Mouse (Mus musculus) activated CD4-positive, CD25-positive, alpha-beta regulatory T cell, adult 4 months (primary cell): Measurements from ENCODE around the gene Slc25a40. TPM values are rescaled to one million over a fixed set of nuclear protein-coding genes. Genes with fewer than 3 reads are reported as not detected.

Experiments used
- ATAC-seq: one replicate; pipeline ENCODE4 v1.8.0; 2017
- polyA plus RNA-seq, 2 experiments: library from polyadenylated mRNA; unstranded; fragments of 100-300 nt; shearing (Covaris generic); gene quantifications; one replicate each; pipeline ENCODE4 v1.2.1; 2017

Gene Slc25a40
- polyA plus RNA-seq, 2 experiments from 2014 or later: 20.6 to 24.7 TPM

GRCm38 (mm10) chr5:8491778-8492177, 69.1 kb downstream of the Slc25a40 start:
- ATAC-seq: no peak

Other genes starting within 250 kb of the Slc25a40 start
- gene Adam22, start 54.7 kb upstream of the Slc25a40 start, polyA plus RNA-seq: under 1 TPM; 0.48 to 0.90 TPM
- gene Dbf4, start 134 bp upstream of the Slc25a40 start, polyA plus RNA-seq: 10 to 100 TPM; 13.9 to 17.7 TPM
- gene Rundc3b, start 200.1 kb downstream of the Slc25a40 start, polyA plus RNA-seq: 1 to 10 TPM; 2.6 to 3.7 TPM
- gene Abcb1a, start 237.2 kb downstream of the Slc25a40 start, polyA plus RNA-seq: 10 to 100 TPM; 18.7 to 26.8 TPM